Mouse (Mus musculus) liver, embryonic 16.5 days (tissue): ENCODE measurements around the gene Spp2. TPM values are rescaled to one million over a fixed set of nuclear protein-coding genes. Genes with fewer than 3 reads are reported as not detected.

Source experiments
- ATAC-seq: fragments of 200-750 bp; cut with Nextera tagmentation; 2 replicates; pipeline ENCODE4 v1.8.0; 2017; ENCODE audit warnings: low read depth, mild to moderate bottlenecking, moderate number of reproducible peaks, moderate library complexity
- H3K27ac ChIP-seq: fragments of 300-500 bp; sonication (generic); 2 replicates; pipeline ENCODE4 v1.5.1; 2014; ENCODE audit warnings: mild to moderate bottlenecking, low read length
- H3K27me3 ChIP-seq: fragments of 300-500 bp; sonication (generic); 2 replicates; pipeline ENCODE4 v1.6.1; 2014; ENCODE audit warnings: low read depth, low read length, mixed read lengths; ENCODE audit not compliant: control insufficient read depth, insufficient read depth
- H3K36me3 ChIP-seq: fragments of 300-500 bp; sonication (generic); 2 replicates; pipeline ENCODE4 v1.6.1; 2014; ENCODE audit warnings: mild to moderate bottlenecking; ENCODE audit not compliant: control insufficient read depth, insufficient read depth
- H3K4me1 ChIP-seq: fragments of 300-500 bp; sonication (generic); 2 replicates; pipeline ENCODE4 v1.6.1; 2014; ENCODE audit warnings: low read depth, low read length, mixed read lengths; ENCODE audit not compliant: control insufficient read depth
- H3K4me2 ChIP-seq: fragments of 300-500 bp; sonication (generic); 2 replicates; pipeline ENCODE4 v1.6.1; 2014; ENCODE audit warnings: low read depth, low read length, mixed read lengths
- H3K4me3 ChIP-seq: fragments of 300-500 bp; sonication (generic); 2 replicates; pipeline ENCODE4 v1.5.1; 2014; ENCODE audit warnings: low read depth, mild to moderate bottlenecking, low read length
- H3K9ac ChIP-seq: fragments of 300-500 bp; sonication (generic); 2 replicates; pipeline ENCODE4 v1.6.1; 2014; ENCODE audit warnings: low read depth, low read length
- H3K9me3 ChIP-seq: fragments of 300-500 bp; sonication (generic); replicated peaks from 2 replicates; pipeline ENCODE4 v1.6.1; 2016; ENCODE audit warnings: low read length; ENCODE audit not compliant: control insufficient read depth
- WGBS: fragments of 180-500 bp; shearing (Covaris S2); extraction: QIAGEN DNeasy Blood & Tissue Kit; methylation state at CpG from one replicate; pipeline ENCODE4 v1.1.7; 2014; ENCODE audit not compliant: insufficient replicate concordance; 5-methylcytosine and 5-hydroxymethylcytosine counted together
- polyA plus RNA-seq: library from polyadenylated mRNA; unstranded; fragments of >200 nt; fragmentation: Nextera tagmentation; extraction: Ambion mirVana; gene quantifications from 2 replicates; pipeline ENCODE4 v1.2.1, GENCODE M21; 2015

The Spp2 gene
- polyA plus RNA-seq, 1 experiment from 2014 or later: 497 TPM

DNA sequence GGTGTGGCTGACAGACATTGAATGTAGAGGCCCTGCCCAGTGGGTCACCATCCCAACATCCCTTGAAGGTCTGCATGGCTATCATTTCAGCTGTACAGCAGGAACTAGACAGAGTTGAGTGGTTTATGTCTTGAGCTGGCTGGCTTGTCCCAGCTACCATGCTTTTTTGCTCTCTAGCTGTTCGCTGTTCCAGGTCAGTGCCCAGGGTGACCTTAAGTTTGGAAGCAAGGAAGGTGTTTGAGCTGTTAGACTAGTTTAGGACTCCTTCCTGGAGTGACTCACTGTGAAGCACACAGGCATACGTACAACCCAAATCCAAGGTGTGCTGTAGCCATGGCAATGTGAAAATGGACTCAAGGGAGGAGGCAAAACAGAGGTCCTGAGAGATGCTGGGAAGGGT lies 61.6 kb downstream of the Spp2 start:
- no peaks in the 10 kb centered on the region for H3K36me3 ChIP-seq
- WGBS: 85% methylated on average over 2 of the region's 2 CpGs
- H3K4me3 ChIP-seq: no peak overlapping the region
- ATAC-seq: no peak
- no peak overlapping the region for H3K4me2 ChIP-seq
- no peaks in the 10 kb centered on the region for H3K9me3 ChIP-seq
- no peaks in the 10 kb centered on the region for H3K27me3 ChIP-seq
- no peak overlapping the region for H3K27ac ChIP-seq
- no peak overlapping the region for H3K9ac ChIP-seq
- no peaks in the 10 kb centered on the region for H3K4me1 ChIP-seq

DNA sequence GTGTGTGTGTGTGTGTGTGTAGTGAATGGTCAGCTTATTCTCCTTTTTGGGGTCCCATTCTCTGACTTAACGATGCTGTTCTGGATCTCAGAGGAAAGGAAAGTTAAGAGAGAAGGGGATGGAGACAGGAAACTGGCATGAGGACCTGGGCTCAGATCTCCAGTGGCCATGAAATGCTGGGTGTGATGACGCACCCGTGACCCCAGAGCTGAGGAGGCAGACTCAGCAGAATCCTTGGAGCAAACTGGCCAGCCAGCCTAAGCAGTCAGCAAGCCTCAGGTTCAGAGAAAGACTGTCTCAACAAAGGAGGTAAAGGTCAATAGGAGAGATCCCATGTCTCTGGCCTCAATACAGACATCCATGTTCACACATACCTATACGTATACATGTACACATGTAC lies 63.0 kb downstream of the Spp2 start:
- H3K27ac ChIP-seq: no peak overlapping the region
- H3K9ac ChIP-seq: no peak overlapping the region
- no peak overlapping the region for H3K4me3 ChIP-seq
- no peak for ATAC-seq
- 73% methylated on average over 4 of the region's 4 CpGs for WGBS
- peaks cover 2% of the 10 kb centered on the region; the same call in 1 of the 2 replicates for H3K4me1 ChIP-seq
- no peaks in the 10 kb centered on the region for H3K36me3 ChIP-seq
- H3K9me3 ChIP-seq: no peaks in the 10 kb centered on the region
- no peaks in the 10 kb centered on the region for H3K27me3 ChIP-seq
- no peak overlapping the region for H3K4me2 ChIP-seq

DNA sequence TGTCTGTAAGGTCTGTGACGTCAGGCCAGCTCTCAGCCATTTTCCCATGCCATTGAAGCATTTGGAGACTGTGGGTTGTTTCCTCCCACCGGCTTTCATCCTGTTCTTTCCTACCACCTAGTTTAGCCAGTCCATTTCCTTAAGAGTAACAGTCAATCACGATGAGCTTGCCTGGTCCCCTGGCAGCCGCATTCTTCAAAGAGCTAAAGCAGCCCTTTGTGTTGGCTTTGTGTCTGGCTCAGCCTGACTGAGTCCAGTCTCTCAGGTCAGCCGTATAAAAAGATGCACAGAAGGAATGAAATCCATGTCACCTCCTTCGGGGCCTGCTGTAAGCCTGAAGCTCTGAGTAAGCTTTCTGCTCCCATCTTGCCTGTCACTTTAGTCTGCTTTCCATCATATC lies 65.5 kb downstream of the Spp2 start:
- Histone ChIP-seq H3K9me3 (no peaks in the 10 kb centered on the region), H3K4me2 (no peak overlapping the region), H3K27me3 (no peaks in the 10 kb centered on the region), H3K27ac (no peak overlapping the region), H3K9ac (no peak overlapping the region), H3K4me3 (no peak overlapping the region), H3K4me1 (peaks cover 14% of the 10 kb centered on the region), H3K36me3 (no peaks in the 10 kb centered on the region)
- ATAC-seq: no peak
- 55% methylated on average over 6 of the region's 6 CpGs for WGBS

DNA sequence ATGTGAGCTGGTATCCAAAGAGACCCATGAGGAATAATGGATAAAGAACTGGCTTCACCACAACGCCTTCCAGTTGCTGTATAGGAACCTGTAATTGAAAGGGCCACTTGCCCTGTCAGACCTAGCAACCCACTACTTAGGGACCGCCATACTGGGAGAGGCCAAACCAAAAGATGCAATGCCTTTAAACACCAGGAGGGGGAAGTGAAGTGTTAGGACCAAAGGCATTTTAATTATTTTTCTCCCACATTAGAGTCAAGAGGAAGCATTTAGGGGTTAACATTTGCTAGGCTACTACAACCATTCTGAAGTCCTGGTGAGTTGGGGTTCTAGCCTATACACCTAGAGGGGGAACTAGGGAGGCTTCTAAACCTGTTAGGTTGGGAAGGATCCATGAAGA lies 67.1 kb downstream of the Spp2 start:
- H3K36me3 ChIP-seq: no peaks in the 10 kb centered on the region
- H3K4me1 ChIP-seq: peaks cover 14% of the 10 kb centered on the region
- no peak overlapping the region for H3K4me2 ChIP-seq
- WGBS: 33% methylated on average over 2 of the region's 2 CpGs
- no peaks in the 10 kb centered on the region for H3K9me3 ChIP-seq
- H3K4me3 ChIP-seq: no peak overlapping the region
- ATAC-seq: no peak
- H3K27ac ChIP-seq: no peak overlapping the region
- H3K27me3 ChIP-seq: no peaks in the 10 kb centered on the region
- no peak overlapping the region for H3K9ac ChIP-seq

DNA sequence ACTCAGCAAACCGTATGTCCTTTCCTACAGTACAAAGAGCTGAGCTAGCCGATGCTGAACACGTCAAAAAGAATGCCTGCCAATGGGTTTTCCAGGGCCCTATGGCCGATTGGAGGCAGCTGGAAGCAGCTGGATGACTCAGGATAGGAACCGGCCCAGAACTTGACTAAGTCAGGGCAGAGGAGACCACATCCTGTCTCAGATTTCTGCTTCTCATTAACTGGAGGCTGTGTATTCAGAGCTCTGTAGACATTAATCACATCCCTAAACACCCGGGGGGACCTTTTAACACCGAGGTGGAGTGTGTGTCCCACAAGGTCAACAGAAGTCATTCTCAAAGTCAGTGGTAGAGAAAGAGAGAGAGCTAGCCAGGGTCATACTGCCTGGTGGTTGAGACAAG lies 67.8 kb downstream of the Spp2 start:
- Histone ChIP-seq H3K27me3 (no peaks in the 10 kb centered on the region), H3K4me3 (no peak overlapping the region), H3K9ac (no peak overlapping the region), H3K4me2 (no peak overlapping the region), H3K4me1 (peaks cover 14% of the 10 kb centered on the region), H3K27ac (no peak overlapping the region), H3K36me3 (no peaks in the 10 kb centered on the region), H3K9me3 (no peaks in the 10 kb centered on the region)
- ATAC-seq: no peak
- 26% methylated on average over 7 of the region's 7 CpGs for WGBS

DNA sequence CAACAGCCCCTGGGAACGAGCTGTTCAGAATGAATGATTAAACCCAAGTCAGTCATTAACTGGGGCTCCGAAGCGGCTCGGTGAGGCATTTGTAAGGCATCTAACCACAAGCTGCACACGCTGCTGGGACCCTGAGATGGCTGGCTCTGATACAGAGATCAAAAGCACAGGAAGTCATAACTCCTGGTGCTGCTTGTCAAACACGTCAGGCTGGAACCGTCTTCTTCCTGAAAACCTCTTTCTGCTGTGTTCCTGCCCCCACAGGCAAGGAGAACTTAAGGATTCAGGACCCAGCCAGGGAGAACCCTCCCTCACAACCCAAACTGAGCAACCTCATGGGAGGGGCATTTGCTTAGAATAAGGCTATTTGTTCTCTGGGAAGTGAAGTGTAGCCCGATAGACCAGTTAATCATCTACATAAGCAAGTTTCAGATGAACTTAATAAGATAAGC lies 68.8 kb downstream of the Spp2 start:
- no peak overlapping the region for H3K27ac ChIP-seq
- peaks cover 14% of the 10 kb centered on the region for H3K4me1 ChIP-seq
- no peaks in the 10 kb centered on the region for H3K27me3 ChIP-seq
- H3K36me3 ChIP-seq: no peaks in the 10 kb centered on the region
- no peaks in the 10 kb centered on the region for H3K9me3 ChIP-seq
- no peak overlapping the region for H3K4me2 ChIP-seq
- WGBS: 4% methylated on average over 8 of the region's 8 CpGs
- no peak for ATAC-seq
- peak overlapping the region; percentile 17; the same call in 1 of the 2 replicates for H3K9ac ChIP-seq
- H3K4me3 ChIP-seq: no peak overlapping the region

Other genes with a start within 250 kb of the Spp2 start
- 0.05 TPM in 1 of 2 replicates, not detected in the other for gene Ugt1a5, start 240.9 kb upstream of the Spp2 start, polyA plus RNA-seq
- 0.11 and 0.17 TPM in 2 replicates for gene Ugt1a2, start 206.4 kb upstream of the Spp2 start, polyA plus RNA-seq
- gene Dnajb3, start 201.2 kb upstream of the Spp2 start, polyA plus RNA-seq: 7.7 and 9.4 TPM in 2 replicates
- gene Ugt1a1, start 195.0 kb upstream of the Spp2 start, polyA plus RNA-seq: 0.11 and 0.21 TPM in 2 replicates
- 0.54 and 0.61 TPM in 2 replicates for gene Mroh2a, start 180.0 kb upstream of the Spp2 start, polyA plus RNA-seq
- gene Hjurp, start 129.3 kb upstream of the Spp2 start, polyA plus RNA-seq: 69.3 and 71.4 TPM in 2 replicates
- not detected in 2 replicates for gene Trpm8, start 129.3 kb upstream of the Spp2 start, polyA plus RNA-seq
- gene Glrp1, start 103.1 kb downstream of the Spp2 start, polyA plus RNA-seq: 0.05 and 0.11 TPM in 2 replicates